Mouse (Mus musculus) urinary bladder, adult 18-20 months (tissue): ENCODE measurements around the gene Amt.
"Not testable (repeated sequence)": the region's sequence is repeated elsewhere in the genome, so short reads cannot be mapped to it uniquely, and the experiment has no call there.

Experiments
- DNase-seq, 2 experiments: peaks; one replicate each; pipeline ENCODE4 v3.0.0; 2022; ENCODE audit warnings: low spot score in 2 of 2, mixed read lengths in 2 of 2

Amt gene

GRCm38 (mm10) chr9:108280071-108280828 is 16.4 kb upstream of the Amt start:
- DNase-seq = peak in 1 of 2 experiments; percentile 59

GRCm38 (mm10) chr9:108284410-108284809 is 12.2 kb upstream of the Amt start:
- no peak for DNase-seq

- DNase-seq = not testable (repeated sequence)
Measured at GRCm38 (mm10) chr9:108287526-108288238, 9.0 kb upstream of the Amt start.

GRCm38 (mm10) chr9:108289347-108289746 is 7.3 kb upstream of the Amt start:
- no peak for DNase-seq

GRCm38 (mm10) chr9:108290016-108290750 is 6.5 kb upstream of the Amt start, which contains the start of gene Nicn1:
Nicn1 (plus strand) TSS chr9:108290429.
- DNase-seq = peak; percentile 69 to 90

- no peak for DNase-seq
Measured at GRCm38 (mm10) chr9:108290773-108291172, 5.9 kb upstream of the Amt start.

GRCm38 (mm10) chr9:108301853-108302252 is 5.2 kb downstream of the Amt start:
- peak in 1 of 2 experiments; percentile 53 for DNase-seq

GRCm38 (mm10) chr9:108304716-108305115 is 8.1 kb downstream of the Amt start:
- no peak for DNase-seq

- no peak for DNase-seq
Measured at GRCm38 (mm10) chr9:108305170-108305569, 8.5 kb downstream of the Amt start.

- peak; percentile 89 to 99 for DNase-seq
Measured at GRCm38 (mm10) chr9:108305629-108306520, 9.2 kb downstream of the Amt start, which contains the start of the genes Rhoa and Tcta. Rhoa (plus strand) TSS chr9:108306129. Tcta (minus strand) TSS chr9:108306160.

GRCm38 (mm10) chr9:108306571-108306980 is 9.9 kb downstream of the Amt start:
- DNase-seq = peak; percentile 74 to 79

GRCm38 (mm10) chr9:108307021-108307807 is 10.6 kb downstream of the Amt start:
- no peak for DNase-seq

GRCm38 (mm10) chr9:108308141-108308540 is 11.5 kb downstream of the Amt start:
- no peak for DNase-seq

GRCm38 (mm10) chr9:108317572-108317971 is 20.9 kb downstream of the Amt start:
- no peak for DNase-seq

GRCm38 (mm10) chr9:108318462-108318861 is 21.8 kb downstream of the Amt start:
- no peak for DNase-seq

GRCm38 (mm10) chr9:108322054-108322453 is 25.4 kb downstream of the Amt start:
- not testable (repeated sequence) for DNase-seq

- DNase-seq = no peak
Measured at GRCm38 (mm10) chr9:108324784-108325183, 28.1 kb downstream of the Amt start.

GRCm38 (mm10) chr9:108325811-108326210 is 29.2 kb downstream of the Amt start:
- no peak for DNase-seq

- no peak for DNase-seq
Measured at GRCm38 (mm10) chr9:108337848-108338550, 41.3 kb downstream of the Amt start.

GRCm38 (mm10) chr9:108338551-108338885 is 41.9 kb downstream of the Amt start:
- DNase-seq = no peak
